Mouse (Mus musculus): ENCODE measurements at regions not wholly inside any gene's neighbourhood (a gene's known extent, or its start where the extent isn't known, plus 50 kb on each side); places are given as distances from the start of the nearest gene placed in this dataset.

DNA sequence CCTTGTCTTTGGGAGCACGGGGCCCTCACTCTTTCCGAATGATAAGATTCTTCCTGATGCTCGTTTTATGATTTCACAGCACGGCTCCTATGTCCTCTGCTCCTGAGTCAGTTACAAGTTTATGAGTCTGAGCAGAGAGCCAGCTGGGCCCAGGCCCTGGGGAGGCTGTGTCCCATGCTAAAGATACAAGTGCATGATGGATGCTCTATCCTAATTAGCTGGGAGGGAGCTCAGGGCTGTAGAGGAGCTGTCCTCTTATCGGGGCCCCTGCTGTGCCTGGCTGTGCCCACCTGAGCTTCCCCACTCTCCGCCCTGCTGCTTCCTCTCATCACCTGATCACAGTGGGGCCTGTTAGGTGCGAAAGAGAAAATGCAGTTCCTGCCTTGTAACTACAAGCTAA lies 65.3 kb upstream of the Slc35c1 start:
- no peak for TF ChIP-seq CTCF (IDR thresholded peaks at IDR 0.05; ENCODE audit: low read depth, low read length)
- no peak for TF ChIP-seq POLR2A (IDR thresholded peaks at IDR 0.05; ENCODE audit: borderline replicate concordance, low read depth, low read length)
